Mouse (Mus musculus) forebrain, embryonic 14.5 days (tissue): Measurements from ENCODE around the gene Ddx23. TPM values are rescaled to one million over a fixed set of nuclear protein-coding genes. Genes with fewer than 3 reads are reported as not detected.

Experiments
- ATAC-seq: fragments of 200-750 bp; cut with Nextera tagmentation; 2 replicates; pipeline ENCODE4 v1.8.0; 2017; ENCODE audit warnings: mild to moderate bottlenecking, moderate library complexity
- DNase-seq: peaks from one replicate; pipeline ENCODE4 v3.0.0-alpha.2; 2015; ENCODE audit warnings: low spot score
- H3K27ac ChIP-seq: fragments of 300-500 bp; sonication (generic); 2 replicates; pipeline ENCODE4 v1.5.1; 2014; ENCODE audit warnings: low read depth, mild to moderate bottlenecking, control low read depth, low read length, moderate library complexity
- H3K27me3 ChIP-seq: fragments of 300-500 bp; sonication (generic); replicated peaks from 2 replicates; pipeline ENCODE4 v1.6.1; 2014; ENCODE audit warnings: low read length, control low read depth, mixed read lengths; ENCODE audit not compliant: control insufficient read depth, insufficient read depth
- H3K36me3 ChIP-seq: fragments of 300-500 bp; sonication (generic); 2 replicates; pipeline ENCODE4 v1.6.1; 2014; ENCODE audit warnings: low read length, control low read depth; ENCODE audit not compliant: control insufficient read depth, insufficient read depth
- H3K4me1 ChIP-seq: fragments of 300-500 bp; sonication (generic); 2 replicates; pipeline ENCODE4 v1.6.1; 2014; ENCODE audit warnings: antibody characterized with exemption, low read length, control low read depth; ENCODE audit not compliant: control insufficient read depth, insufficient read depth
- H3K4me2 ChIP-seq: fragments of 300-500 bp; sonication (generic); 2 replicates; pipeline ENCODE4 v1.6.1; 2014; ENCODE audit warnings: mild to moderate bottlenecking, control low read depth, low read length
- H3K4me3 ChIP-seq: fragments of 300-500 bp; sonication (generic); 2 replicates; pipeline ENCODE4 v1.5.1; 2014; ENCODE audit warnings: low read depth, low read length, control low read depth
- H3K9ac ChIP-seq: fragments of 300-500 bp; sonication (generic); 2 replicates; pipeline ENCODE4 v1.6.1; 2014; ENCODE audit warnings: mild to moderate bottlenecking, low read length, control low read depth, moderate library complexity
- H3K9me3 ChIP-seq: fragments of 300-500 bp; sonication (generic); replicated peaks from 2 replicates; pipeline ENCODE4 v1.6.1; 2016; ENCODE audit warnings: low read length, control low read depth, mixed read lengths; ENCODE audit not compliant: control insufficient read depth
- WGBS: fragments of 180-500 bp; shearing (Covaris S2); extraction: QIAGEN DNeasy Blood & Tissue Kit; methylation state at CpG from one replicate; pipeline ENCODE4 v1.1.7; 2014; 5-methylcytosine and 5-hydroxymethylcytosine counted together
- polyA plus RNA-seq: library from polyadenylated mRNA; unstranded; fragments of >200 nt; fragmentation: Nextera tagmentation; extraction: Ambion mirVana; gene quantifications from 2 replicates; pipeline ENCODE4 v1.2.1, GENCODE M21; 2014

Ddx23 gene
- polyA plus RNA-seq, 1 experiment from 2014 or later: 18.2 TPM

DNA sequence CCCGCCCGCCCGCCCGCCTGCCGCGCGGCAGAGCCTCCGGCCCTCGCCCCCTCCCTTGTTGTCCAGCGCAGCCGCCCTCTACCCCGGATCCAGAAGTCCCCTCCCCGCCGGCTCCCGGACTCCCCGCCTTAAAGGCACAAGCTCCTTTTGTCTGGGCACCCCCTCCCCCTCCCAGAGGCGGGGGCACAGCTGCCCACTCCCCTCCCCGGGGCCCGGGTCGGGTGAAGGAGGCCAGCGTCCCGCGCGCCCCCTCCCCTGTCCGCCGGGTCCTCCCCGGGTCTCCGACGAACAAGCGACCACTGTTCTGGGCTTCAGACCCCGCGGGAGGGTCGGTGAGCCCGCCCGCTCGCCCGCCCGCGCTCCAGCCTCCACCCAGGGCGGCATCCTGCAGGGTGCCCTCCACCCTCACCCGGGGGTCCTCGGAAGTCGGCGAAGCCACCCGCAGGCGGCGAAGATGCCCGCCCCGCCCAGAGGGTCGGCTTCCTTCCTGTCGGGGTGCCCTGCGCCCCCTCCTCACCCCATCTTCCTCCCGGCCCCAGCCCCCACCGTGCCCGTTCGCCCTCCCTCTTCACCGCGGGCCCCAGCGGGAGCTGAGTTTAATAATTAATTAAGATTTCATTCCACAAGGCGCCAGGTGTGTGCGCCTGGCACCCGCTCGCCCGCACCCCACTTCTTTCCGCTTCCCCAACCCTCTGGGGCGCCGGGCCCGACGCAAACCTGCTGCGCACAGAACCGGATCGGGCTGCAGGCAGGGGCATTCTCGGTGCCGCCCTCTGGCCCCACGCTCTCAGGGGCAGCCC is 53.2 kb downstream of the Ddx23 start, which contains the start of gene Adcy6:
Adcy6 (minus strand) TSS at position 746 of the 800 bp plus-strand sequence.
- Histone ChIP-seq H3K4me2 (peak within 1 kb of the TSS; percentile 91), H3K36me3 (0 out of 2 replicates have a peak, but pooled peaks cover 3% of the 10 kb centered on the region), H3K9ac (peak within 1 kb of the TSS; percentile 86), H3K4me3 (peak within 1 kb of the TSS; percentile 75), H3K27me3 (no peaks in the 10 kb centered on the region), H3K9me3 (no peaks in the 10 kb centered on the region), H3K4me1 (peaks cover 14% of the 10 kb centered on the region), H3K27ac (peak within 1 kb of the TSS; percentile 83)
- peak; percentile 88 for DNase-seq
- WGBS: under 1% methylated on average over 30 of the region's 75 CpGs
- peak; percentile 85 for ATAC-seq

DNA sequence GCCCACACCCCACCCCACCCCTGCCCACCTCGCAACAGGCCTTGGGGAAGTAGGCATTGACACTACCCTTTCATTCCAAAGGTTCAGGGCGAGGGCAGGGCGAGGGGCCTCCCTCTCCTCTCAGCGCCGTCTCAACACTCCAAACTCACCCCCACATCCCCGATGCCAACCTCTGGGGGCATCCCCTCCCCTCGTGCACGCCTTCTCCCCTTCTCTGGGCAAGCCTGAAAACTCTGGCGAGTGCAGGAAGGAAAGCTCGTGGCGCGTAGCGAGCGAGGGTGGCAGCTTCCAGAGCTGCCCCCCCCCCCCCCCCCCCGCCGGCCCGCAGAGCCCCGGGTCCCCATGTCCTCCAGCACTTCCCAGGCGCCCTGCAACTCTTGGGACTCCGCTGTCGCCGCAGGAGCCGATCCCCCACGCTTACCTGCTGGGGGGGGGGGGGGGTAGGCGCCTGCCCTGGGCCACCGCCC is 53.9 kb downstream of the Ddx23 start:
- DNase-seq: peak; percentile 30
- Histone ChIP-seq H3K9ac (peak overlapping the region; percentile 86), H3K4me1 (peaks cover 14% of the 10 kb centered on the region), H3K27ac (peak overlapping the region; percentile 83), H3K36me3 (peaks cover 10% of the 10 kb centered on the region), H3K9me3 (no peaks in the 10 kb centered on the region), H3K27me3 (no peaks in the 10 kb centered on the region), H3K4me2 (peak overlapping the region; percentile 91), H3K4me3 (peak overlapping the region; percentile 75)
- ATAC-seq: peak; percentile 54
- WGBS: 0% methylated on average over 7 of the region's 26 CpGs

DNA sequence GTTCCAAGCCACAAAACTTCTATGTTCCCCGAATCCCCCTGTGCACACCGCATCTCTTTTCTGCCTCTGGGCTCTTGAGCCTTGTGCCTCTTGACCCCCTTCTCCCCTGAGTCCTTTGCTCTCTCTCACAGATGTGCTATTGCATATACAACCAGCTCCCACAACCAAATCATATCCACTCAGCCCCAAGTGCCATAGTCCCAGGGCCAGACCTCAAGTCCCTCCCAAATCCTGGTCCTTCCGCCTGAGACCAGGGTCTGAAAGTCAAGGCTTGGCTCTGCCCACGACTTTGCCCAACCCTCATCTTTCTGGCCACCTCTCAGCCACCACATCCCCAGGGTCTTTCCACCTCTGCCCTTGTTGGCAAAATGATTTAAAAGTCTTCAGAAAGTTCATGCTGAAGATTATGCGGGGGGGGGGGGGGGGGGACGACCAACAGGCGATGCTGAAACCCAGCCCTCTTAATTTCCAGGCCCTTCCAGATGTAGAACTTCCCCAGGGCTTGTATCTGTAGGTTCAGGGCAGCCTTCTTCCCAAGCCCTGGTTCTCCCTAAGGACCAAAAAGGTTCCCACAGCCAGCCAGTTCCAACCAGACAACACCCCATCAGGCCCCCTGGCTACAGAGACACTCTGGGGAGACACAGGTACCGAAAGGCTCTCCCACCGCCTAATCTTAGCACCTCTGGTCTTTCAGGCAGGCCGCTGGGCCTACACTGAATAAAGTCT is 54.5 kb downstream of the Ddx23 start:
- Histone ChIP-seq H3K4me3 (peak overlapping the region; percentile 75), H3K27ac (no peak overlapping the region; the same call in 1 of the 2 replicates), H3K9ac (peak overlapping the region; percentile 86), H3K4me2 (peak overlapping the region; percentile 91), H3K36me3 (peaks cover 16% of the 10 kb centered on the region), H3K4me1 (peaks cover 14% of the 10 kb centered on the region), H3K9me3 (no peaks in the 10 kb centered on the region), H3K27me3 (no peaks in the 10 kb centered on the region)
- ATAC-seq (no peak), DNase-seq (no peak)
- 17% methylated on average over 8 of the region's 10 CpGs for WGBS

DNA sequence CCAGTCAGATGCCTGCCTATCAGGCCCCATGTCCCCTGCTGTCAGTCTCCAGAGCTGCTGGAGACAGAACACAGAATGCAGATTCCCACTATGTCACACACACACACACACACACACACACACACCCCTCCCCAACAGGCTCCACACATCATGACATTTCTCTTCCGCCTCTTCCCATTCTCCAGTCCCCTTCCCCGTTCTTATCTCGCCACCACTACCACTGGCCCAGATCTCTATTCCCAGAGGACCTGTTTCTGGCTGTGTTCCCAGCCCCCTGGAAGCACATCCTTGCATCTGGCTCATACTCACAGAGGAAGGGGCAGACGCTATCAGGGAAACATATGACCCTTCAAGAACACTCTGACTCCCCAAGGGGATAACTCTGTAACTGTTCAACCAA is 55.1 kb downstream of the Ddx23 start:
- Histone ChIP-seq H3K36me3 (peaks cover 22% of the 10 kb centered on the region), H3K4me3 (peak overlapping the region; percentile 75), H3K4me1 (peaks cover 14% of the 10 kb centered on the region), H3K9me3 (no peaks in the 10 kb centered on the region), H3K4me2 (peak overlapping the region; percentile 91), H3K9ac (peak overlapping the region; percentile 86; the same call in 1 of the 2 replicates), H3K27me3 (no peaks in the 10 kb centered on the region), H3K27ac (no peak overlapping the region)
- DNase-seq: no peak
- WGBS: 35% methylated on average over 4 of the region's 4 CpGs
- ATAC-seq: no peak

DNA sequence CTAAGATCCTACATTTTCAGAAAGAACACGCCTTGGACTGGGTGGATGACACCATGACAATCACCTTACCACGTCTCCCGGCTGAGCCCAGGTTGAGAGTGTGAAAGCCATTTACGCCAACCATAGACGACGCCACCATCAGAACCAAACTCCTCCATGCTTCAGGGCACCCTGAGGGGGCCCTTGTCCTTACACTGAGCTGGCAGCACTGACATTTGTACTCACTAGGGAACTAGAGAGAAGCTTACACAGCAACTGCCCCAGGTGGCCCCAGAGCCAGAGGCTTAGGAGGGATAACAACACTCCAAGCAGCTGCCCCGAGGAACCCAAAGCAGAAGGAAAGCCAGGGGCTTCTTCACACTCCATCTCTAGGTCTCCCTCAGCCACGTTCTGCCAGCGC is 56.0 kb downstream of the Ddx23 start:
- Histone ChIP-seq H3K4me2 (no peak overlapping the region), H3K9ac (no peak overlapping the region), H3K36me3 (peaks cover 26% of the 10 kb centered on the region), H3K27me3 (no peaks in the 10 kb centered on the region), H3K4me3 (no peak overlapping the region), H3K4me1 (peaks cover 16% of the 10 kb centered on the region), H3K27ac (no peak overlapping the region), H3K9me3 (no peaks in the 10 kb centered on the region)
- no peak for ATAC-seq
- no peak for DNase-seq
- 65% methylated on average over 9 of the region's 9 CpGs for WGBS

DNA sequence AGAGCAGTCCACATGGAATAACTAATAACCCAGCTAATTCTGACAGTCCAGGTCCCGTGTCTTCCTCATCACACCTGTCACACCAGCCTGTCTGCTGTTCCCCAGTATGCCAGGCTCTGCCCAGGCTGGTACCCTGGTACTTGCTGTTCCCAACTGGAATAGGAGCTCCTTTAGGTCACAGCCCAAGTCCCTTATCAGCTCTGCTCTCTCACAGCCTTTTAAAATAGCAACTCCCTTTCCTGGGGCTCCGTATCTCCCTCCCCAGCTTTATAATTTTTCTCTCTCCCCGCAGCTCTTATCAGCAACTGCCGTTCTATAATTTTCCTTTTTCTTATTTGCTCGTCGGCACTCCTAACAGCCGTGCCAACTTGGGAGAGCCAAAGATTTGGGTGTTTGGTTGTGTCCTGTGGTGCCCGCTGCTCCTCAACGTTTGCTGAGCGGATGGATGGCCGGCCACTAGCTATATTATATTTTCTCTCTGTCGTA is 56.6 kb downstream of the Ddx23 start:
- no peak for DNase-seq
- H3K27ac ChIP-seq: no peak overlapping the region
- H3K4me2 ChIP-seq: no peak overlapping the region
- H3K9ac ChIP-seq: no peak overlapping the region
- H3K27me3 ChIP-seq: no peaks in the 10 kb centered on the region
- no peak overlapping the region for H3K4me3 ChIP-seq
- ATAC-seq: no peak
- H3K4me1 ChIP-seq: peaks cover 16% of the 10 kb centered on the region
- WGBS: 94% methylated on average over 12 of the region's 12 CpGs
- H3K9me3 ChIP-seq: no peaks in the 10 kb centered on the region
- peaks cover 32% of the 10 kb centered on the region for H3K36me3 ChIP-seq

DNA sequence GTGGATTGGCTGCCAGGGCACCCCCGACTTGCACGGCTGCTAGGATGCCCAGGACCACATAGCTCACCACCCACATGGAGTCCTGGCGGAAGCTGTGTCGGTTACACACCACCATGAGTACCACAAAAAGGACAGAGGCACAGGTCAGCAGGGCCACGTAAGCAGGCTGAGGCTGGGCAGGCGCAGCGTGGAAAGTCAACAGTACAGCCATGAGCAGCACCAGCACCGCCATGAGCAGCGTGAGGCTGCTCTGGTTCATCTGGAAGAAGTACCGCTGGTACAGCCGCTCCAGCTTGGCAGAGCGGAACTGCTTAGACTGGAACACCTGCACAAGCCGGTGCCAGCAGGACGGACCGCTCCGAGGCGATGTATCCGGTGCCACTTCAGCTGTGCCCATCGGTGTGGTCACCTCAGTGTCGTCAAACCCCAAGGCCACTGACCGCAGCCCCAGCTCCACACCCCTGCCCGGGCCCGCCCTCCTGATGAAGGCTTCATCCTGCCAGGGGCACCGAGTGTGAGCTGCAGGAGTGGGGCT is 58.6 kb downstream of the Ddx23 start:
- no peaks in the 10 kb centered on the region for H3K27me3 ChIP-seq
- no peak overlapping the region for H3K4me3 ChIP-seq
- H3K4me1 ChIP-seq: peaks cover 16% of the 10 kb centered on the region
- H3K9ac ChIP-seq: no peak overlapping the region
- no peak overlapping the region for H3K4me2 ChIP-seq
- ATAC-seq: no peak
- WGBS: 93% methylated on average over 24 of the region's 24 CpGs
- DNase-seq: no peak
- H3K27ac ChIP-seq: no peak overlapping the region
- H3K9me3 ChIP-seq: no peaks in the 10 kb centered on the region
- H3K36me3 ChIP-seq: peaks cover 49% of the 10 kb centered on the region

DNA sequence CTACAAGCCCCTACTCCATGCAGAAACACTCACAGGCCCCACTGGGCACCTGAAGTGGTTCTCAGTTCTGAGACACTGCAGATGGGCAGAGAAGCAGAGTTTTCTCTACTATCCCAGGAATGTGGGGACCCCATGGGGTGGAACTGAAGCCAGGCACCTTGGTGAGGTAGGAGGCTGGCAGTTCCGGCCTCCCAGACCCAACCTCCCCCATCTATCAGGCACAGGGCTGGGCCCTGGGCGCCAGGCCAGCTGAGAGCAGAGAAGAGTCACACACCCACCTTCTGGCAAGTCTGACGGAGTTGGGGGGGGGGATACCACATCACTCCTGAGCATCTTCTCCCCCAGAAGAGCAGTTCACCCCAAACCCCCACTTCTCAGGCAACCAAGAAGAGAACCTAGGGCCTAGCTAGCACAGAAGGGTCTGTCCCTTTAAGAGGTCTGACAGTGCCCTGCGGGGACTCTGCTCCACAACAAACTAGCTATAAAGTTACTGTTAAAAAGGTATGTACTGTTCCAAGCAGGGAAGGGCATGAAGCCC is 59.7 kb downstream of the Ddx23 start:
- Histone ChIP-seq H3K9ac (peak overlapping the region; percentile 32; the same call in 1 of the 2 replicates), H3K4me3 (no peak overlapping the region), H3K27ac (no peak overlapping the region), H3K9me3 (no peaks in the 10 kb centered on the region), H3K36me3 (peaks cover 59% of the 10 kb centered on the region), H3K27me3 (no peaks in the 10 kb centered on the region), H3K4me2 (no peak overlapping the region), H3K4me1 (peaks cover 10% of the 10 kb centered on the region)
- ATAC-seq: no peak
- DNase-seq: no peak
- 48% methylated on average over 4 of the region's 4 CpGs for WGBS
